Mouse (Mus musculus): ENCODE data around the gene Kmt2d.

DNA sequence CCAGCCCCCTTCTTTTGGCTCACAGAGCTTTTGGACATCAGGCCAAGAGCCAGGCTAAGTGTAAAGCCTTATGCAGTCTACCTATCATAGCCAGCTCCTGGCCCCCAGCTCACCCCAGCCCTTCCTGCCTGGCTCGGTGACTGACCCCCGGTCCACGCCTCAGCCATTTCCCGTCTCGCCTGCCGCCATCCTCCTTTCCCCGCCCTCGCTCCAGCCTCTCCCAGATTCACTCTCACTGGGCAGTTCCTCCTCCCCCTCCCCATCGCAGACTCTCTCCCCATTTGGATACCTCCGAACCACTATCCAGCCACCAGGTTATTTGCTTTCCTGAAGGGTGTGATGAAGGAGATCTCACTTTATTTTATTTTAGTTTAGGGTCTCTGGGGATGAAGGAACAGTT, 26.5 kb upstream of the Kmt2d start:
- TF ChIP-seq CTCF (IDR thresholded peaks at IDR 0.05; ENCODE audit: borderline replicate concordance, extremely low read depth, insufficient read depth, insufficient read length), result no peak
- no peak for TF ChIP-seq POLR2A (IDR thresholded peaks at IDR 0.05; ENCODE audit: borderline replicate concordance, extremely low read depth, insufficient read depth, insufficient read length, poor library complexity, severe bottlenecking)

Data from brain, embryonic 14.5 days (tissue).